Mouse (Mus musculus): Measurements from ENCODE around the gene 1700017N19Rik.
A peak's percentile ranks its signal among the peaks of the same experiment; 100 is the strongest.

Gene 1700017N19Rik

GRCm38 (mm10) chr10:100661970-100662590 lies 71.8 kb downstream of the 1700017N19Rik start:
- DNase-seq = peak; percentile 7
